Mouse (Mus musculus): ENCODE data around the gene Ptpn23. TPM values are rescaled to one million over a fixed set of nuclear protein-coding genes. Genes with fewer than 3 reads are reported as not detected.

Gene Ptpn23
- total and polyA plus RNA-seq, 3 experiments, result 7.3 to 40.1 TPM; not detected in 1

DNA sequence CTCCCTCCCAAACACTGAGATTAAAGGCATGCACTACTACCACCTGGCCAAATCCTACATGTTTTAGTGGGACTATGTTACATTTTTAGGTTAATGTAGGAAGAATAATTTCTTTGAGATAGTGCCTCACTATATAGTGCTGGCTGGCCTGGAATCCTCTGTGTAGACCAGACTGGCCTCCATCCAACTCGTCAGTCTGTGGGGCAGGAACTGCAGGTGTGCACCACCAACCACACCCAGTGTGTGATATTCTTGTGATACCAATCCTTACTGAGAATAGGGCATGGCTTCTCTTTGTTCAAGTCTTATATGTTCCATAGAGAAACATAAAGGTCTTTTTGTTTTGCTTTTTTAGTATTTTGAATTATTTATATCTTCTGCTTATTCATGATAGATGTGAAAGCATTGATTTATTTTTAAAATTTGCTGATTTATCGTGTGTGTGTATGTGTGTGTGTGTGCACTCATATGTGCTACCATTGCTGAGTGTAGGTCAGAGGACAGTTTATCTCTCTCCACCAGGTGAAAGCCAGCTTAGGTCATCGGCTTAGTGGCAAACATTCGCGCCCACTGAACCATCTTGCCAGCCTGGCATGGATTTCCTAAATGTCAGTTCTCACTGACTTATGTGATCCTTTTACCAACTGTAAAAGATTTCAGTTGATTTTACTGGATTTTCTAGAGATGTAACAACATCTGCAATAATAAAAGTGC lies 67.8 kb downstream of the Ptpn23 start:
- H3K9me3 ChIP-seq (replicated peaks; ENCODE audit: insufficient read depth, low read length), result no peaks in the 10 kb centered on the region
- peaks cover 0 to under 1% of the 10 kb centered on the region in 2 experiments; a peak in 2 of 4 replicates for H3K4me1 ChIP-seq (ENCODE audit: control insufficient read depth in 1 of 2, insufficient read depth in 2 of 2, low read length in 2 of 2)
- no peaks in the 10 kb centered on the region for H3K27me3 ChIP-seq (ENCODE audit: control insufficient read depth in 1 of 2, insufficient read depth in 2 of 2, low read length in 2 of 2)
- H3K9ac ChIP-seq (ENCODE audit: control insufficient read depth, low read depth, low read length, poor library complexity, severe bottlenecking), result no peak overlapping the region
- TF ChIP-seq POLR2A (IDR thresholded peaks at IDR 0.05; ENCODE audit: control insufficient read depth in 1 of 2, insufficient read depth in 1 of 2, low read depth in 1 of 2, low read length in 2 of 2, poor library complexity in 1 of 2), result no peak
- TF ChIP-seq E2F4 (IDR thresholded peaks at IDR 0.05; ENCODE audit: borderline replicate concordance, low read depth, low read length), result no peak
- TF ChIP-seq TBP (IDR thresholded peaks at IDR 0.05; ENCODE audit: low read depth, low read length), result no peak
- no peak for TF ChIP-seq MEF2A (IDR thresholded peaks at IDR 0.05; ENCODE audit: extremely low read depth, insufficient replicate concordance, low read depth, low read length, poor library complexity, severe bottlenecking)
- TF ChIP-seq ETS1 (IDR thresholded peaks at IDR 0.05; ENCODE audit: low read depth, low read length), result no peak
- TF ChIP-seq ELF1 (IDR thresholded peaks at IDR 0.05; ENCODE audit: low read depth, low read length), result no peak
- TF ChIP-seq ZC3H11A (IDR thresholded peaks at IDR 0.05; ENCODE audit: low read depth, low read length), result no peak
- TF ChIP-seq MAX (IDR thresholded peaks at IDR 0.05; ENCODE audit: low read length), result no peak
- no peak for TF ChIP-seq JUND (IDR thresholded peaks at IDR 0.05; ENCODE audit: low read depth, low read length)
- no peak for TF ChIP-seq NELFE (IDR thresholded peaks at IDR 0.05; ENCODE audit: low read depth, low read length)
- TF ChIP-seq ZNF384 (IDR thresholded peaks at IDR 0.05; ENCODE audit: low read depth, low read length), result no peak
- TF ChIP-seq NRF1 (IDR thresholded peaks at IDR 0.05; ENCODE audit: insufficient read depth, low read depth, low read length, poor library complexity, severe bottlenecking), result no peak
- no peak for TF ChIP-seq ZKSCAN1 (IDR thresholded peaks at IDR 0.05; ENCODE audit: low read depth, low read length)
- no peak for TF ChIP-seq ZMIZ1 (IDR thresholded peaks at IDR 0.05; ENCODE audit: low read depth, low read length)
- TF ChIP-seq TAL1 (IDR thresholded peaks at IDR 0.05; ENCODE audit: low read length), result no peak
- TF ChIP-seq GABPA (IDR thresholded peaks at IDR 0.05; ENCODE audit: low read depth, low read length), result no peak
- TF ChIP-seq CHD1 (IDR thresholded peaks at IDR 0.05; ENCODE audit: low read depth, low read length), result no peak
- TF ChIP-seq KAT2A (conservative IDR thresholded peaks at IDR 0.05; ENCODE audit: low read depth, low read length), result no peak
- TF ChIP-seq CHD2 (IDR thresholded peaks at IDR 0.05; ENCODE audit: low read length), result no peak
- TF ChIP-seq GATA1 (IDR thresholded peaks at IDR 0.05; ENCODE audit: low read depth, low read length), result no peak
- peaks cover 0 to 8% of the 10 kb centered on the region in 2 experiments; a peak in 2 of 4 replicates for H3K36me3 ChIP-seq (ENCODE audit: control insufficient read depth in 1 of 2, insufficient read depth in 2 of 2, low read length in 2 of 2)
- H3K27ac ChIP-seq (ENCODE audit: control insufficient read depth, low read depth, low read length), result no peak overlapping the region
- DNase-seq (ENCODE audit: low read depth, low spot score), result no peak
- peaks cover 35% of the 10 kb centered on the region for H3K79me2 ChIP-seq (ENCODE audit: control insufficient read depth, insufficient read depth, low read length, poor library complexity)
- no peak overlapping the region for H3K4me3 ChIP-seq (ENCODE audit: control insufficient read depth in 1 of 2, insufficient read depth in 1 of 2, low read depth in 2 of 2, low read length in 2 of 2)

Other genes with a start within 250 kb of the Ptpn23 start
- 0.49 and 0.65 TPM in 2 replicates for gene Cspg5, start 164.4 kb downstream of the Ptpn23 start, total RNA-seq (2012; rRNA removed)
- gene Cspg5, start 164.4 kb downstream of the Ptpn23 start, polyA plus RNA-seq (2012; ENCODE audit: insufficient read depth in 1 of 2, insufficient read length in 2 of 2, low read depth in 1 of 2, low replicate concordance in 2 of 2, missing spikeins in 1 of 2), result 1 to 10 TPM in 1 of 2 experiments, not detected in 1; 1.0 TPM
- 32.6 and 34.6 TPM in 2 replicates for gene Elp6, start 103.0 kb downstream of the Ptpn23 start, total RNA-seq (2012; rRNA removed)
- gene Elp6, start 103.0 kb downstream of the Ptpn23 start, polyA plus RNA-seq (2012; ENCODE audit: insufficient read depth in 1 of 2, insufficient read length in 2 of 2, low read depth in 1 of 2, low replicate concordance in 2 of 2, missing spikeins in 1 of 2), result 10 to 100 TPM in 1 of 2 experiments, not detected in 1; 29.6 TPM
- 59.0 and 59.4 TPM in 2 replicates for gene Scap, start 74.9 kb downstream of the Ptpn23 start, total RNA-seq (2012; rRNA removed)
- 10 to 100 TPM in 1 of 2 experiments, not detected in 1; 88.8 TPM for gene Scap, start 74.9 kb downstream of the Ptpn23 start, polyA plus RNA-seq (2012; ENCODE audit: insufficient read depth in 1 of 2, insufficient read length in 2 of 2, low read depth in 1 of 2, low replicate concordance in 2 of 2, missing spikeins in 1 of 2)
- not detected in 2 replicates for gene Ngp, start 11.5 kb upstream of the Ptpn23 start, total RNA-seq (2012; rRNA removed)
- not detected for gene Ngp, start 11.5 kb upstream of the Ptpn23 start, polyA plus RNA-seq (2012; ENCODE audit: insufficient read depth in 1 of 2, insufficient read length in 2 of 2, low read depth in 1 of 2, low replicate concordance in 2 of 2, missing spikeins in 1 of 2)
- 3.8 TPM in 2 replicates for gene Klhl18, start 68.5 kb upstream of the Ptpn23 start, total RNA-seq (2012; rRNA removed)
- 1 to 10 TPM in 1 of 2 experiments, not detected in 1; 6.9 TPM for gene Klhl18, start 68.5 kb upstream of the Ptpn23 start, polyA plus RNA-seq (2012; ENCODE audit: insufficient read depth in 1 of 2, insufficient read length in 2 of 2, low read depth in 1 of 2, low replicate concordance in 2 of 2, missing spikeins in 1 of 2)
- gene Kif9, start 68.7 kb upstream of the Ptpn23 start, total RNA-seq (2012; rRNA removed), result 0.33 and 0.54 TPM in 2 replicates
- gene Kif9, start 68.7 kb upstream of the Ptpn23 start, polyA plus RNA-seq (2012; ENCODE audit: insufficient read depth in 1 of 2, insufficient read length in 2 of 2, low read depth in 1 of 2, low replicate concordance in 2 of 2, missing spikeins in 1 of 2), result under 1 TPM in 1 of 2 experiments, not detected in 1; 0.72 TPM
- gene Setd2, start 124.4 kb upstream of the Ptpn23 start, total RNA-seq (2012; rRNA removed), result 28.2 and 36.8 TPM in 2 replicates
- gene Setd2, start 124.4 kb upstream of the Ptpn23 start, polyA plus RNA-seq (2012; ENCODE audit: insufficient read depth in 1 of 2, insufficient read length in 2 of 2, low read depth in 1 of 2, low replicate concordance in 2 of 2, missing spikeins in 1 of 2), result 100 to 1,000 TPM in 1 of 2 experiments, 10 to 100 TPM in 1; 59.2 to 105 TPM
- gene Nradd, start 216.2 kb upstream of the Ptpn23 start, total RNA-seq (2012; rRNA removed), result 0.33 and 0.58 TPM in 2 replicates
- 1 to 10 TPM in 1 of 2 experiments, not detected in 1; 1.1 TPM for gene Nradd, start 216.2 kb upstream of the Ptpn23 start, polyA plus RNA-seq (2012; ENCODE audit: insufficient read depth in 1 of 2, insufficient read length in 2 of 2, low read depth in 1 of 2, low replicate concordance in 2 of 2, missing spikeins in 1 of 2)
- gene Nbeal2, start 245.9 kb upstream of the Ptpn23 start, total RNA-seq (2012; rRNA removed), result 7.0 and 9.3 TPM in 2 replicates
- 10 to 100 TPM in 1 of 2 experiments, not detected in 1; 17.2 TPM for gene Nbeal2, start 245.9 kb upstream of the Ptpn23 start, polyA plus RNA-seq (2012; ENCODE audit: insufficient read depth in 1 of 2, insufficient read length in 2 of 2, low read depth in 1 of 2, low replicate concordance in 2 of 2, missing spikeins in 1 of 2)
- gene Ccdc12, start 248.3 kb upstream of the Ptpn23 start, total RNA-seq (2012; rRNA removed), result 122 and 129 TPM in 2 replicates
- gene Ccdc12, start 248.3 kb upstream of the Ptpn23 start, polyA plus RNA-seq (2012; ENCODE audit: insufficient read depth in 1 of 2, insufficient read length in 2 of 2, low read depth in 1 of 2, low replicate concordance in 2 of 2, missing spikeins in 1 of 2), result 100 to 1,000 TPM in 1 of 2 experiments, not detected in 1; 112 TPM

Data from MEL (cell line).